Mouse (Mus musculus) v-Abl transformed pro-B cells (cell line): ENCODE data around the gene Agpat1.

Experiments
- in situ Hi-C, 2 experiments: fragments of 400-800 bp; cut with MboI; formaldehyde crosslinking; loops; one replicate each; pipeline ENCODE4 v1.15.1; 2025; ENCODE audit not compliant: unreplicated experiment in 2 of 2

The Agpat1 gene

GRCm38 (mm10) chr17:34648141-34648890 lies 44.3 kb downstream of the Agpat1 start:
- in situ Hi-C loops: loop anchor here (10.0 to 25.0 kb wide), 2 partner anchors 266 to 289 kb away; partner anchors contain the start of genes Neu1 (in 1 of the 2) and Slc44a4 (in 1 of the 2)

DNA sequence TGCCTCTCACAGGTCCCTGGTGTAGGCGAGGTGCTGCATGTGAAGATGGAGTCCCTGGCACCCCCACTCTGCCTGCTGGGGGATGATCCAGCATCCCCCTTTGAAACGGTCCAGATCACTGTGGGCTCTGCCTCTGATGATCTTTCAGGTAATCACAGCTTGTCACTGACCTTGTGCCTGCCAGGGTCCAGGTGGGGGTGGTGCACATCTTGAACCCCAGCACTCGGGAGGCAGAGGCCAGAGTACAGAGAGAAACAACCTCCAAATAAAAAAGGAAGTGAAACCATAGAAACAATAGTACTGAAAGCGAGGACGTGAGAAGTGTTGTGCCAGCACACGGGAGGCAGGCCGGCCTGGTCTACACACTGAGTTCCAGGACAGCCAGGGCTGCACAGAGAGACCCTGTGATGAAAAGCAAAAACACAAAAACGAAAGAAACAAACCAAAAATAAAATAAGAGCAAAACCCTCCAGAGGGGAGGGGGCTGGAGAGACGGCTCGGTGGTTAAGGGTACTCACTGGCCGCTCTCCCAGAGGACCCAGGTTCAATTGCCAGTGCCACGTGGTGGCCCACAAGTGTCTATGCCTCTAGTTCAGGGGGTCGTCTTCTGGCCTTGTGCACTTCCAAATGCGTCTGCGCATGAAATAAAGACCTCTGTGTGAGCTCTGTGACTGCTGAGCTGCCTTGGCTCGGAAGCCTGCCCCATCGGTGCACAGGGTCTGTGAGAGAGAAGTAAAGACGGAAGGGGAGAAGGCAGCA lies 45.2 kb downstream of the Agpat1 start:
- in situ Hi-C loops: loop anchor here (10.0 to 25.0 kb wide), 2 partner anchors 266 to 288 kb away; partner anchors contain the start of genes Neu1 (in 1 of the 2) and Slc44a4 (in 1 of the 2)

GRCm38 (mm10) chr17:34650781-34651180 lies 46.7 kb downstream of the Agpat1 start:
- in situ Hi-C loops: no loop called here

- in situ Hi-C loops: no loop called here
Measured at GRCm38 (mm10) chr17:34651507-34652221, 47.6 kb downstream of the Agpat1 start.

DNA sequence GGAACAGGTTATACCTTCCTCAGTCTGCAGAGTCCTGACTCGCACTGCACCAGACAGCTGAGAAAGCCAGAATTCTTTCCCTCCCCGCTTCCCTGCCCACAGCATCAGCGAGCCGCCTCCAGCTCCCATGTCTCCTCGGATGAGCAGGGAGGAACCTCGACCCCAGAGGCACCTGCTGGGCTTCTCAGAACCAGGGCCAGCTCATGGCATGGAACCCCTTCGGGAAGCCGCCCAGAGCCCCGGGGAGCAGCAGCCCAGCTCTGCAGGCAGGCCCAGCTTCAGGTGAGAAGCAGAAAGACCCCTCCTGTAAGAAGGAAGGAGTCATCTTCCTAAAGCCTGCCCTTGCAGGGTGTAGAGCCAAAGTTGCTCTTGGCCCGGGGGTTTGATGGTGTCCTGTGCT lies 48.5 kb downstream of the Agpat1 start:
- in situ Hi-C loops: no loop called here

DNA sequence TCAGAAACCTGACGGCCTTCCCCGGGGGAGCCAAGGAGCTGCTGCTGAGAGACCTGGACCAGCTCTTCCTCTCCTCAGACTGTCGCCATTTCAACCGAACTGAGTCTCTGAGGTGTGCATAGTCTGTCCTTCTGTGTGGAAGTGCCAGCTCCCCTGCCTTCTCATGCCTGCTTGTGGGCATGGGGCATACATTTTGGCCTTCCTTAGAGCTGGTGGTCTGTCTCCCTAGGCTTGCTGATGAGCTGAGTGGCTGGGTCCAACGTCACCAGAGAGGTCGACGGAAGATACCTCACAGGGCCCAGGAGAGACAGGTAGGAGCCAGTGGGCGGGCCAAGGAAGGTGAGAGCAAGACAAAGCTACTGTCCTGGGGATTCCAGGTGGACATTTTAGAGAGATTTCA lies 48.9 kb downstream of the Agpat1 start:
- in situ Hi-C loops: no loop called here

GRCm38 (mm10) chr17:34653746-34654285 lies 49.8 kb downstream of the Agpat1 start:
- in situ Hi-C loops: no loop called here

- in situ Hi-C loops: no loop called here
Measured at GRCm38 (mm10) chr17:34654392-34654791, 50.3 kb downstream of the Agpat1 start.

DNA sequence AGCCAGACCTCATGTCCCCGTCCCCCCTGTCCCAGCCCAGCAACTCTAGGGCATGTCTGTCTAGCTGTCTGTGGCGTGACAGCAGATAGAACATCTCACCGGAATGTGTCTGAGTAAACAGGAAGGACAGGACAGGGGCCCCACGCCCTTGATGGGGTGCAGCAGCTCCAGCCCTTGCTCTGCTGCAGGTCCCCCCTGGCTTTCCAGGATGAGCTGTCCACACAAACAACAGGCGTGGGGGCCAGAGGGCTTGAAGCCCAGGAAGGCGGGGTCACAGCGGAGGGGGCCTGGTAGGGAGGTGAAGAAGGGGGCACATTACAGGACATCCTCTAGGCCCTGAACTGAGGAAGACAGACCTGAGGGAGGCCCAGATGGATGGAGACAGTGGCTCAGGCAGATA lies 51.1 kb downstream of the Agpat1 start:
- in situ Hi-C loops: no loop called here

- in situ Hi-C loops: no loop called here
Measured at GRCm38 (mm10) chr17:34655581-34655991, 51.5 kb downstream of the Agpat1 start.

DNA sequence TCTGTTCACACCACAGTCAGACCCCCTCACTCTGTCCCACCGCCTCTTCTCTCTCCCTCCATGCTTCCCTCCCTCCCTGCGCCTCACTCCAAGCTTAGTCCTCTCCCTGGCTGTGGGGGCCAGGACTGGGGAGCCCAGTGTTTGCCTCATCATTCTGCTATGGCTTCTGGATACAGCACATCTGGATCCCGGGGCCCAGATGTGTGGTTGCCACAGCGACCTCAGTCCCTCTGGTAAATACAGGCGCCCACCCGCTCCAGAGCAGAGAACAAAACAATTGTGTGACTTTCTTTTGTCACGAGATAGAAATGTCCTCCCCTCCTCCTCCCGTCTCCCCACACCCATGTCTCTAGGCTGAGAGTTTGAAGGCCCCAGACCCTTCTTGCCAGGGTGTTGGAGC lies 52.6 kb downstream of the Agpat1 start:
- in situ Hi-C loops: no loop called here

DNA sequence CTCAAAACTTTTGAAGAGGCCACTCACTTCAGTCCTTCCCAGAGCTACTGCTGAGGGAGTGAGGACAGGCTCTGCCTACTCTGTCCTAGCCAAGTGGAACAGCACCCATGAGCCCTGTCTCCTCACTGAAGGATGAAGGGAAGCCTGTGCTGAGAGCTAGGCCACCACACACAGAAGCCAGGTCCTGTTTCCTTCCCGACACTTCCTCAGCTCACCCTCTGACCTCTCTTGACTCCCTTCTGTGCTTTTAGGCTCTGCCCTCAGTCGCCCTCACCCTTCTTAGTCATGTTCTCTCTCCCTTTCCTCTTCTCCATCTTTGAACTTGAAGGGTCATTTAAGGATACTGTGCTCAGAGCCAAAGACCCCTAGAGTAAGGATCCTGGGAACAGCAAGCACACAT lies 53.2 kb downstream of the Agpat1 start:
- in situ Hi-C loops: no loop called here

DNA sequence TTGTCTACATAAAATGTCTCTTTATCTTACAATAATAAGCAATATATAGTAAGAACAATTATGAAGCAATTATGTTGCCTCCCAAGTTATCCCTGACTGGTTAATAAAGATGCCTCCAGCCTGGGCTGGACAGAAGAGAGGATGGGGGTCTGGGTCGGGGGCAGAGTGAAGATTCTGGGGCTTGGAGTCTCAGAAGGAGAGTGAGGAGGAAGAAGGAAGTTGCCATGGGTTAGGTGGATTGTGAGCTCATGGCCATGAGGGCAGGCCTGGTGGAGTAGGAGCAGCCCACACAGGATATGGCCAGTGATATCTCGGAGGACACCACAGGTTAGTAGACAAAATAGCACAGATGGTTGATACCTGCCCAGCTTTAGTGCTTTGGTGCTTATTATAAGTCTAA lies 54.1 kb downstream of the Agpat1 start:
- in situ Hi-C loops: no loop called here

DNA sequence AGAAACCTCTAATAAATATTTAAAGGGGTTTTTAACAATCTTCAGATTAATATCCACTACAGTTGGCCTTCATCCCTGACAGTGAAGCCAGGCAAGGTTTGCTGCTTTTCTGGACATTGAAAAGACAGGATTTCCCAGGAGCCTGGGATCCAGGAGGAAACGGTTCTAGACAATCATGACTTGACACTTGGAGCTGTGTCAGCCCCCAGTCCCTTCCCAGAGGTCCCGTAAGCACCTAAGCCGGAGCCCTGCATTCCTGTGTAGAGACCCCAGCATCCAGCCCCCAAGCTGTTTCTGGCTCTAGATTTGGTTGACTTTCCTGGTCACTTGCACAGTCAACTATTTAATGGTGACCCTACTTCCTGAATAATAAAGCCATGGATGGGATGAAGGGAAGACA lies 54.5 kb downstream of the Agpat1 start:
- in situ Hi-C loops: no loop called here

GRCm38 (mm10) chr17:34659181-34659896 lies 55.3 kb downstream of the Agpat1 start:
- in situ Hi-C loops: no loop called here

GRCm38 (mm10) chr17:34659897-34660214 lies 55.8 kb downstream of the Agpat1 start:
- in situ Hi-C loops: no loop called here

GRCm38 (mm10) chr17:34660259-34660820 lies 56.3 kb downstream of the Agpat1 start:
- in situ Hi-C loops: no loop called here

GRCm38 (mm10) chr17:34661121-34661591 lies 57.1 kb downstream of the Agpat1 start:
- in situ Hi-C loops: no loop called here

- in situ Hi-C loops: no loop called here
Measured at GRCm38 (mm10) chr17:34662468-34662867, 58.4 kb downstream of the Agpat1 start.

- in situ Hi-C loops: no loop called here
Measured at GRCm38 (mm10) chr17:34662978-34663377, 58.9 kb downstream of the Agpat1 start.
